Mouse (Mus musculus): ENCODE measurements around the gene Immp2l. TPM values are rescaled to one million over a fixed set of nuclear protein-coding genes. Genes with fewer than 3 reads are reported as not detected.
A peak's percentile ranks its signal among the peaks of the same experiment; 100 is the strongest.

The Immp2l gene
- total and polyA plus RNA-seq, 2 experiments, result 35.8 to 133 TPM

DNA sequence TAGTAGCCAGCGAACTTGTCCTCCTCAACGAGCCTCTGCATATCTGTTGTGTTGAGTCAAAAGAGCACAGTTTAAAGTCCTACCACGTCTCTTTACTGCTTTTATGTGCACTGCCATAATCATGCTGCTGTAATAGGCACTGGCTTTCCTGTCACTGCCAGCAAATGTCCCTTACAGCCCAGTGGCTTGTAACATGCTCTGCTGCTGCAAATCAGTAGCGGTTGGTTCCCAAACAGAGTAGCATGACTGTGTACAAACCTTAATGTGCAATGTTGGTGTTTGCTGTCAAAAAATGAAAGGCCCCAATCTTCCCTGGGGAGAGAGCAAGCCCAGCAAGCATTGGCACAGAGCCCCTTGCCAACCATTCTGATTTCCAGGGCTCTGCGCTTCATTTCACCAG lies 918.0 kb downstream of the Immp2l start:
- TF ChIP-seq CTCF (IDR thresholded peaks at IDR 0.05; ENCODE audit: low read depth, low read length) (no peak), POLR2A (IDR thresholded peaks at IDR 0.05; ENCODE audit: extremely low read depth, insufficient read depth, low read length) (no peak)
- no peaks in the 10 kb centered on the region for H3K27me3 ChIP-seq (ENCODE audit: control insufficient read depth, insufficient read depth, low read length)
- H3K9ac ChIP-seq (ENCODE audit: low read depth, low read length), result no peak overlapping the region
- H3K79me2 ChIP-seq (ENCODE audit: control insufficient read depth, insufficient read depth, low read length), result no peaks in the 10 kb centered on the region
- H3K4me3 ChIP-seq (ENCODE audit: insufficient read depth, low read depth, low read length), result no peak overlapping the region
- H3K4me1 ChIP-seq (ENCODE audit: control insufficient read depth, insufficient read depth, low read length), result peaks cover 4% of the 10 kb centered on the region
- DNase-seq (ENCODE audit: extremely low read depth, low read depth, low spot score), result no peak
- H3K27ac ChIP-seq (replicated peaks; ENCODE audit: insufficient read depth, low read depth, low read length), result no peak overlapping the region
- WGBS, result 87% methylated on average over 5 of the region's 5 CpGs
- no peaks in the 10 kb centered on the region for H3K36me3 ChIP-seq (ENCODE audit: control insufficient read depth, insufficient read depth, low read length)

- H3K9ac ChIP-seq (ENCODE audit: low read depth, low read length), result no peak overlapping the region
Measured at GRCm38 (mm10) chr12:41944079-41944672, 920.3 kb downstream of the Immp2l start.

GRCm38 (mm10) chr12:41946536-41946935 lies 922.6 kb downstream of the Immp2l start:
- Histone ChIP-seq H3K4me1 (ENCODE audit: control insufficient read depth, insufficient read depth, low read length) (peaks cover 8% of the 10 kb centered on the region), H3K79me2 (ENCODE audit: control insufficient read depth, insufficient read depth, low read length) (no peaks in the 10 kb centered on the region), H3K27ac (replicated peaks; ENCODE audit: insufficient read depth, low read depth, low read length) (no peak overlapping the region), H3K9ac (ENCODE audit: low read depth, low read length) (no peak overlapping the region), H3K27me3 (ENCODE audit: control insufficient read depth, insufficient read depth, low read length) (no peaks in the 10 kb centered on the region), H3K4me3 (ENCODE audit: insufficient read depth, low read depth, low read length) (no peak overlapping the region), H3K36me3 (ENCODE audit: control insufficient read depth, insufficient read depth, low read length) (no peaks in the 10 kb centered on the region)
- no peak for TF ChIP-seq CTCF (IDR thresholded peaks at IDR 0.05; ENCODE audit: low read depth, low read length)
- no peak for TF ChIP-seq POLR2A (IDR thresholded peaks at IDR 0.05; ENCODE audit: extremely low read depth, insufficient read depth, low read length)
- DNase-seq (ENCODE audit: extremely low read depth, low read depth, low spot score), result peak; percentile 62

More at GRCm38 (mm10) chr12:41944079-41944672, 920.3 kb downstream of the Immp2l start:
- Histone ChIP-seq H3K4me3 (ENCODE audit: insufficient read depth, low read depth, low read length) (no peak overlapping the region), H3K27ac (replicated peaks; ENCODE audit: insufficient read depth, low read depth, low read length) (no peak overlapping the region), H3K79me2 (ENCODE audit: control insufficient read depth, insufficient read depth, low read length) (no peaks in the 10 kb centered on the region), H3K4me1 (ENCODE audit: control insufficient read depth, insufficient read depth, low read length) (peaks cover 8% of the 10 kb centered on the region), H3K27me3 (ENCODE audit: control insufficient read depth, insufficient read depth, low read length) (no peaks in the 10 kb centered on the region), H3K36me3 (ENCODE audit: control insufficient read depth, insufficient read depth, low read length) (no peaks in the 10 kb centered on the region)
- TF ChIP-seq POLR2A (IDR thresholded peaks at IDR 0.05; ENCODE audit: extremely low read depth, insufficient read depth, low read length) (no peak), CTCF (IDR thresholded peaks at IDR 0.05; ENCODE audit: low read depth, low read length) (no peak)
- WGBS, result 87% methylated on average over 4 of the region's 4 CpGs
- no peak for DNase-seq (ENCODE audit: extremely low read depth, low read depth, low spot score)

DNA sequence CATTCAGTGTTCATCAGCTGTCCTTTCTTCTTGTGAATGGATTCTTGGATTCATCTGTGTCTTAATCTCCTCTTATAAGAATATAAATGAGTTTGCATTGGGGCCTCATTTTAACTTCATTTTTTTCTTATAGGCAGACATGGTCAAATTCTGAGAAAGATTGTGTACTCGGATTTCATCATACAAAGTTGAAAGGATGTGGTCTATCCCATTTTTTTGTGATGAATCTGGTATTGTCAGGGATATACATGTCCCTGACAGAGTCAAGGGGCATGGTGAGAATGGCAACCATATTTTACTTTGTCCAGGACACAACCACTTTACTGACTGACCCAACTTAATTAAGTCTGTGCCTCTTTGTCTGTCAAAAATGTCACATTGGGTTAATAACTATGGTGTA lies 925.5 kb downstream of the Immp2l start:
- DNase-seq (ENCODE audit: extremely low read depth, low read depth, low spot score), result no peak
- Histone ChIP-seq H3K4me1 (ENCODE audit: control insufficient read depth, insufficient read depth, low read length) (peaks cover 8% of the 10 kb centered on the region), H3K27me3 (ENCODE audit: control insufficient read depth, insufficient read depth, low read length) (no peaks in the 10 kb centered on the region), H3K9ac (ENCODE audit: low read depth, low read length) (no peak overlapping the region), H3K4me3 (ENCODE audit: insufficient read depth, low read depth, low read length) (no peak overlapping the region), H3K36me3 (ENCODE audit: control insufficient read depth, insufficient read depth, low read length) (no peaks in the 10 kb centered on the region), H3K27ac (replicated peaks; ENCODE audit: insufficient read depth, low read depth, low read length) (no peak overlapping the region), H3K79me2 (ENCODE audit: control insufficient read depth, insufficient read depth, low read length) (no peaks in the 10 kb centered on the region)
- WGBS, result 92% methylated on average over 1 of the region's 1 CpGs
- TF ChIP-seq POLR2A (IDR thresholded peaks at IDR 0.05; ENCODE audit: extremely low read depth, insufficient read depth, low read length) (no peak), CTCF (IDR thresholded peaks at IDR 0.05; ENCODE audit: low read depth, low read length) (no peak)

- H3K9ac ChIP-seq (ENCODE audit: low read depth, low read length), result no peak overlapping the region
- WGBS, result 88% methylated on average over 6 of the region's 6 CpGs
Measured at GRCm38 (mm10) chr12:41949841-41950241, 926.0 kb downstream of the Immp2l start.

DNA sequence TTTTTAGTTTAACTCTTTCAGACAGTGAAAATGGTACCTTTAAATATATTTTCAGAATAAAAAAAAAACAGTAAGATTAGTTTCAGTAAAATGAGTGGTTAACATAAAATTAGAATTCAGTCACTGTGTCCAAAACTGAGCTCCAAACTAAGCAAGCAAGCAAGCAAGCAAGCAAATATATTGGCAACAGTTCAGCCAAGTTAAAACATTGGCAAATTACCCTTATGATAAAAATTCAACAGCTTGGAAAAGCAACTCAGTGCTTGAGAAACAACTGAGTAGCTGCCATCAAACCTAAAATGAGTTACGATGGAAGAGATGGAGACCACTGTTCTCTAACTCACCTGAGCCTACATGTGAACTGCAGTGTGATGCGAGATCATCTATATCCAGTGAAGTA lies 926.8 kb downstream of the Immp2l start:
- 78% methylated on average over 2 of the region's 2 CpGs for WGBS
- DNase-seq (ENCODE audit: extremely low read depth, low read depth, low spot score), result peak; percentile 15
- TF ChIP-seq CTCF (IDR thresholded peaks at IDR 0.05; ENCODE audit: low read depth, low read length), result no peak
- TF ChIP-seq POLR2A (IDR thresholded peaks at IDR 0.05; ENCODE audit: extremely low read depth, insufficient read depth, low read length), result no peak
- Histone ChIP-seq H3K9ac (ENCODE audit: low read depth, low read length) (no peak overlapping the region), H3K4me1 (ENCODE audit: control insufficient read depth, insufficient read depth, low read length) (peaks cover 8% of the 10 kb centered on the region), H3K27ac (replicated peaks; ENCODE audit: insufficient read depth, low read depth, low read length) (no peak overlapping the region), H3K79me2 (ENCODE audit: control insufficient read depth, insufficient read depth, low read length) (no peaks in the 10 kb centered on the region), H3K4me3 (ENCODE audit: insufficient read depth, low read depth, low read length) (no peak overlapping the region), H3K36me3 (ENCODE audit: control insufficient read depth, insufficient read depth, low read length) (no peaks in the 10 kb centered on the region), H3K27me3 (ENCODE audit: control insufficient read depth, insufficient read depth, low read length) (no peaks in the 10 kb centered on the region)

More at GRCm38 (mm10) chr12:41949841-41950241, 926.0 kb downstream of the Immp2l start:
- Histone ChIP-seq H3K27ac (replicated peaks; ENCODE audit: insufficient read depth, low read depth, low read length) (no peak overlapping the region), H3K4me1 (ENCODE audit: control insufficient read depth, insufficient read depth, low read length) (peaks cover 8% of the 10 kb centered on the region), H3K4me3 (ENCODE audit: insufficient read depth, low read depth, low read length) (no peak overlapping the region), H3K27me3 (ENCODE audit: control insufficient read depth, insufficient read depth, low read length) (no peaks in the 10 kb centered on the region), H3K36me3 (ENCODE audit: control insufficient read depth, insufficient read depth, low read length) (no peaks in the 10 kb centered on the region), H3K79me2 (ENCODE audit: control insufficient read depth, insufficient read depth, low read length) (no peaks in the 10 kb centered on the region)
- DNase-seq (ENCODE audit: extremely low read depth, low read depth, low spot score), result no peak
- TF ChIP-seq POLR2A (IDR thresholded peaks at IDR 0.05; ENCODE audit: extremely low read depth, insufficient read depth, low read length) (no peak), CTCF (IDR thresholded peaks at IDR 0.05; ENCODE audit: low read depth, low read length) (no peak)

Data from liver, adult 2 months (tissue).